Mouse (Mus musculus) bone marrow macrophage, adult 2 months (primary cell): ENCODE results near the gene Arhgef38. TPM values are rescaled to one million over a fixed set of nuclear protein-coding genes. Genes with fewer than 3 reads are reported as not detected.

Source experiments
- H3K27ac ChIP-seq: 2 replicates; pipeline ENCODE4 v1.5.1; 2012; ENCODE audit warnings: low read depth, low read length; ENCODE audit not compliant: insufficient read depth
- H3K4me1 ChIP-seq: 2 replicates; pipeline ENCODE4 v1.6.1; 2012; ENCODE audit warnings: low read length; ENCODE audit not compliant: control insufficient read depth, insufficient read depth
- H3K4me3 ChIP-seq: 2 replicates; pipeline ENCODE4 v1.5.1; 2012; ENCODE audit warnings: mild to moderate bottlenecking, low read length, moderate library complexity; ENCODE audit not compliant: insufficient read depth
- CTCF ChIP-seq: IDR thresholded peaks from 2 replicates; pipeline ENCODE4 v1.5.1; 2012; ENCODE audit warnings: low read depth, mild to moderate bottlenecking, low read length, moderate library complexity
- POLR2A ChIP-seq: IDR thresholded peaks from 2 replicates; pipeline ENCODE4 v1.6.1; 2012; ENCODE audit warnings: mild to moderate bottlenecking, low read depth, low read length, borderline replicate concordance
- polyA plus RNA-seq: library from polyadenylated mRNA; stranded (reverse); fragments of >200 nt; gene quantifications from 2 replicates; pipeline ENCODE4 v1.2.4, GENCODE M21; 2012; ENCODE audit not compliant: missing spikeins, insufficient read depth, insufficient read length

Gene Arhgef38
- polyA plus RNA-seq, 1 experiment = not detected

DNA sequence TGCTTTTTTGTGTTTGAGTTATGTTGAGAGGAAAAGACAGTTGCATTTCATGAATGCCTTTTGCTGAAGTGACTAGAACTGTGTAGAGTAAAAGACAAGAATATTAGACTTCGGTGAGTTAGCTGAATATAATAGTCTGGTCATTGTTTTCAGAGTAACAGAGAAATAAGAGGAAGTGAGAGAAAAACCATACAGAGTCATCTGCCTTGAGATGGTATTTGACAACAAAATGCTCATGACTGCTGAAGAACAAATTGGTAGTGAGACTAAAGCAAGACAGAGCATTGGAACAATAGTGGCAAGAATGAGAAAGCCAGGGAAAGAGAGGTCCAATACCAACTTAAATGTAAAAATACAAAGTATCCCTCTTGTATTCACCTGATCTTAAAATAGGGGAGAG is 141.8 kb downstream of the Arhgef38 start:
- H3K27ac ChIP-seq = peak overlapping the region; percentile 97
- H3K4me1 ChIP-seq = peaks cover 12% of the 10 kb centered on the region
- TF ChIP-seq CTCF (no peak), POLR2A (no peak)
- H3K4me3 ChIP-seq = peak overlapping the region; percentile 94; the same call in 1 of the 2 replicates

DNA sequence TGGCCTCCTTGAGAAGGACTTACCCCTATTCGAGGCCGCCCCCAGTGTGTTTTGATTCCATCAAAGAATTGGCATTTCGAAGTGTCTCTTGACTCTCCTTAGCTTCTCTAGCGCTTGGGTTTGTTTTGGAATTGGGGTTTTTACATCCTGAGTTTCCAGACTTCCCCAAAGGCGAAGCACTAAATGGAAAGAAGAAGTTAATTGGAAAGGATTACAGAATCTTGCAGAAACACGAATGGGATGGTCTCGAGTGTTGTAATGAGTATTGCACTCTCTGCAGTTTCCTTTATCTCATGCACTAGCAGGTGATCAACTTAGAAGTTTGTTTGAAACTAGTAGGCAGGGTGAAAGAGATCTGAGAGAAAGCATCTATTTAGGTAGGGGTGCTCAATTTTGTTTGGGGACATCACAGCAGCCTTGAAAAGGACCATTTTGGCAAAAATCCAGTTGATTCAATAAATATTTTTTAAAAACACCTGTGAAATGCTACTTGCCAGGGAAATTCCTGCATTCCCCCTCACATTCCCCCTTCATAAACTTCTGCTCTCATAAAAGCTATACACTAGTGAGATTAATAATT is 142.4 kb downstream of the Arhgef38 start:
- peaks cover 12% of the 10 kb centered on the region for H3K4me1 ChIP-seq

DNA sequence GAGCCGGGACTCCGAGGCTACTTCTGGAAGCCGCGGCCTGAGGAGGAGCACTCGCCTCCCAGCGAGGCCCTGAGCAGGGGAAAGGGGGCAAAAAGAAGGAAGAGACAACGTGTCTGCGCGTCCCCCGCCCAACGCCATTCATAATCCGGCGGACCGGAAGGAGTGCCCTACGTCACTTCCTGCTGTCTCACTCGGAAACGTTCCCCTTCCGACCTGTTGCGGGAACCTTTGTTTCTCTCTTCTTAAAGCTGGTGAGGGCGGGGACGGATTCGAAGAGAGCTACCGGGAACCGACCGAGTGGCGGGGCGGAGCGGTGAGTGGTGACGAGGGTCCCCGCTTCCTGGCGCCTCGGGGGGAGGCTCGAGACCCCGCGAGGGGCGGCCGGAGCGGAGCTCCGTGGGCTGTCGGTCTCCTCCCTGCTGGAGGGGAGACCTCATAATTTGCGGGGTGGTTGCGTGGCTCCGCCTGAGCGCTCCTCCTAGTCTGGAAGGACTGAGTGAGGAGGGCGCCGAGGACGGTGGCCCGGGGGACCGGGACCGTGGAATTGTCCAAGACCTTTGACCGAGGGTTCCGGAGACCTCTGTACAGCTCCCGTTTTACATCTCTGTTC is 143.0 kb downstream of the Arhgef38 start, which contains the start of the genes Ints12 and Gstcd:
TSS of gene Ints12 (plus strand) at position 177 of the 610 bp plus-strand sequence.
TSS of gene Gstcd (minus strand) at position 370 of the 610 bp plus-strand sequence.
- peak within 1 kb of the TSS; percentile 94 for H3K4me3 ChIP-seq
- H3K4me1 ChIP-seq = peaks cover 12% of the 10 kb centered on the region
- peak within 1 kb of the TSS; percentile 97 for H3K27ac ChIP-seq
- TF ChIP-seq CTCF = no peak
- TF ChIP-seq POLR2A = no peak

More for the DNA sequence above, 142.4 kb downstream of the Arhgef38 start:
- Histone ChIP-seq H3K4me3 (peak overlapping the region; percentile 94), H3K27ac (peak overlapping the region; percentile 97)
- TF ChIP-seq POLR2A (no peak), CTCF (no peak)

DNA sequence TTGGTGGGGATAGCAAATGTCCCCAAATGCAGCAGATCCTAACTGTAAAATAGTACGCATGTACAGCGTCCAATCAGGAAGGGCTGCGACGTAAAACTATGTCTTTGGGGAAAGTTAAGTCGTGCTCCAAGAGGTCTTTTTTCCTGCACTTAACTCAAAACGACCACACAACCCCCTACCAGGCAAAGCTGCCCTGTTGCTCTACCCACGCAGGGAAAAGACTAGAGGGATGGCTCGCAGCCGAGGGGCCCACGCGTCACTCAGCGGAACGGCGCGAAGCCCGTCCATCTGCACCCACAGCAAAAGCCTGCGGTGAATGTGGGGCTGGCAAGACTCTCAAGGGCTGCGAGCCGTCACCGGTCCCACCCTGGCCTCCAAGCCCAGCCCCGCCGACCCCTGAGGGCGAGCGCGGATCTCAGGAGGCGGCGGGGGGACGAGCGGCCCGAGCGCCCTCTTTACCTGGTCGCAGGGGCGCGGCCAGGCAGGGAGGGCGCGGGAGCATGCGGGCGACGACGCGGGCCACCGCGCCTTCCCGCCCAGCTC is 143.6 kb downstream of the Arhgef38 start:
- peak overlapping the region; percentile 94 for H3K4me3 ChIP-seq
- peaks cover 12% of the 10 kb centered on the region for H3K4me1 ChIP-seq
- TF ChIP-seq CTCF (no peak), POLR2A (no peak)
- H3K27ac ChIP-seq = peak overlapping the region; percentile 79

DNA sequence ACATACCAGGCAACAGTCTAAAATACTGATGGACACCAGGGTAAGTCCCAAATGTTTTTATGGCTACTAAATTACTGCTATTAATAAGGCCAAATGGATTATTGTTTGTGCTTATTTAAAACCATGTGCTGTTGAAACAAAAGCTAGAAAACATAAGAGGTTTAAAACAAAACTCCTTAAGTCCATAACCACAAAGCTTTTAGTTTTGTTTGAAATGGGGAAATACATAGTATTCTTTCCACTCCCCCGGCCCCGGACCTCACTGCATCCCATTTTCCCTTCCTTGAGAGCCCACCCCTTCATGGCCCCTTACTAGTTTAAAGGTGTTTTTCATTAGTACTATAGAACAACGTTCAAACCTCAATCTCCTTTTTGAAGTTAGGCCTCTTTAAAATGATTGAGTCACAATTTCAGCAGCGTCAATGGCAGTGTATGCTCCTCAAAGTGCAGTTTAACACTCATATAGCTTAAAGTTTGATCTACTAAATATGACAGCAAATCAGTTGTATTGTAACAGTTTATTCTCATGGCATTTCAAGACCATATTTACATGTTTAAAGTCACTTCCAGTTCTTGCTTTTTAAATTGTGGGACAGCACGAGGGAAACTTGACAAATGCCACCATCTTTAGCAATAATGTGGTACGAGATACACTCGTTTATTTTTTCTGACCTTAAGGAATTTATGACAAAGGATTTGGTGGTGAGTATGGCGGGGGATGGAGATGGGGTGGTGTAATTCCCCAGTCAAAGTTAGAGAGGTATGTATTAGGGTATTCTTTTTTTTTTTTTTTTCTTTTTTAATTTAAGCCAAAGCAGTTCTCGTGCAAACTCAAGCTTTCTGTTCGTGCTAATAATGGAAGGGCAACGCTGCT is 144.3 kb downstream of the Arhgef38 start:
- Histone ChIP-seq H3K4me3 (peak overlapping the region; percentile 94), H3K27ac (peak overlapping the region; percentile 79), H3K4me1 (peaks cover 12% of the 10 kb centered on the region)
- no peak for TF ChIP-seq POLR2A

DNA sequence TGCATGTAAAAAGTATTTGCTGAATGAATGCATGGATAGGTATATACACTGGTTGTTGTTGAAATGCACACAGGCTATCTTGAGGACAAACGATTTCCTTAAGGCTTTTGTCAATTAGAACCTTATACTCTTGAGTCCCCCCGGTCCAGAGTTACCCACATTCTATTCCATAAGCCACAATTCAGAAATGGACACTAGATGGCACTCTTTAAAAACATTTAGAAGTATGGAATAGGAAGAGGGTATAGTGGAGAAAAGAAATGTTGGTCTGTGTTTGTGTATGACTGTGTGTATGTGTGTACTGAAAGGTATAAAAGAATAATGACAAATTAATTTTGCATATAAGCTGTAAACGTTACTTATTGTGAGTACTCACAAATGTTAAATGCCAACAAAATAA is 148.9 kb downstream of the Arhgef38 start:
- TF ChIP-seq CTCF = no peak
- no peak for TF ChIP-seq POLR2A

DNA sequence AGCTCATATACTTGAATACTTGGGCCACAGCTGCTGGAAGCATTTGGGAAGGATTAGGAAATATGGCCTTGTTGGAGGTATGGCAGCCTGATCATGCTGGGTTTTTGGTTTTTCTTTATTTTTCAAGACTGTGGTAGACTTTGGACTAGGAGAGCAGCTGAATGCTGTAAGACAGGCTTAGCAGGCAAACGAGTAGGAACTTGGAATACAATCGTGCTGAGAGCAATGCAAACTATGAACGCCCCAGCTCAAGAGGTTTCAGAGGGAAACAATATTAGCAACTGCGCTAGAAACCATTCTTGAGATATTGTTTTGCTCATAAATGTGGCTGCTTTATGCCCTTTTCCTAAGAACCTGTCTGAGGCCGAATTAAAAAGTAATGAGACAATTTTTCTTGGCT is 152.0 kb downstream of the Arhgef38 start:
- no peak for TF ChIP-seq POLR2A
- TF ChIP-seq CTCF = no peak
- no peak overlapping the region for H3K27ac ChIP-seq
- no peak overlapping the region for H3K4me3 ChIP-seq
- no peaks in the 10 kb centered on the region; the same call in 1 of the 2 replicates for H3K4me1 ChIP-seq

More for the DNA sequence above, 148.9 kb downstream of the Arhgef38 start:
- H3K27ac ChIP-seq = no peak overlapping the region
- no peaks in the 10 kb centered on the region for H3K4me1 ChIP-seq
- H3K4me3 ChIP-seq = no peak overlapping the region

DNA sequence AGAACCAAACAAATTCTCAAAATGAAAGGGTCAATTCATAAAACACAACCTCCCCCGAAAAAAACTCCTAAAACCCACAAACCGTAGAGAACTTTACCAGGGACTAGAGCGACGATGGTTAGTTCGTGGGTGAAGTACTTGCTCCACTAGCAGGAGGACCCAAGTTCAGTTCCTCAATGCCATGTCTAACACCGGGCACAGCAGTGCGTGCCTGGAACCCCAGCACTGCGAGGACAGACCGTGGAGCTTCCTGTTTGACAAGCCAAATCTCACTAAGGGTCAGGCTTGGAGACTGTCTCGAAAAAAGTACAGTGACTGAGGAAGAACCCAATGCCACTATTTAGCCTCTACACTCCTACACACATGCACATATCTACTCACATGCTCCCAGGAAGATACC is 159.2 kb downstream of the Arhgef38 start:
- no peak overlapping the region for H3K27ac ChIP-seq
- no peak overlapping the region for H3K4me3 ChIP-seq
- no peak for TF ChIP-seq POLR2A
- TF ChIP-seq CTCF = no peak
- peaks cover 3% of the 10 kb centered on the region; the same call in 1 of the 2 replicates for H3K4me1 ChIP-seq

Other genes with a start within 250 kb of the Arhgef38 start
- gene Ints12, start 143.1 kb downstream of the Arhgef38 start, polyA plus RNA-seq = 32.5 and 38.8 TPM in 2 replicates
- gene Gstcd, start 142.9 kb downstream of the Arhgef38 start, polyA plus RNA-seq = 3.2 and 4.5 TPM in 2 replicates
- gene Ppa2, start 75.2 kb upstream of the Arhgef38 start, polyA plus RNA-seq = 28.4 and 34.0 TPM in 2 replicates